Mouse (Mus musculus): ENCODE measurements around the gene Itpkb. TPM values are rescaled to one million over a fixed set of nuclear protein-coding genes. Genes with fewer than 3 reads are reported as not detected.
A peak's percentile ranks its signal among the peaks of the same experiment; 100 is the strongest.

Itpkb gene
- total and polyA plus RNA-seq, 3 experiments, result 4.2 to 14.4 (median 10.6) TPM

GRCm38 (mm10) chr1:180428101-180428712 is 97.9 kb downstream of the Itpkb start (continued):
- TF ChIP-seq MAZ (IDR thresholded peaks at IDR 0.05; ENCODE audit: low read depth, low read length), result peak; percentile 52; the same call in 1 of the 2 replicates
- TF ChIP-seq KAT2A (IDR thresholded peaks at IDR 0.05; ENCODE audit: insufficient replicate concordance, low read length), result no peak
- 0 out of 2 replicates have a peak, but pooled peaks have one; percentile 52 for TF ChIP-seq CHD2 (IDR thresholded peaks at IDR 0.05; ENCODE audit: low read length)
- peak; percentile 64; the same call in 1 of the 2 replicates for TF ChIP-seq JUND (conservative IDR thresholded peaks at IDR 0.05; ENCODE audit: low read depth, low read length)
- TF ChIP-seq NRF1 (IDR thresholded peaks at IDR 0.05; ENCODE audit: low read depth, low read length), result no peak
- peak; percentile 50; the same call in 1 of the 2 replicates for TF ChIP-seq SIN3A (IDR thresholded peaks at IDR 0.05; ENCODE audit: low read length)
- TF ChIP-seq CHD1 (IDR thresholded peaks at IDR 0.05; ENCODE audit: low read depth, low read length), result no peak
- peak; percentile 93 for TF ChIP-seq MXI1 (IDR thresholded peaks at IDR 0.05; ENCODE audit: low read depth, low read length)
- peak; percentile 38 for TF ChIP-seq ZC3H11A (IDR thresholded peaks at IDR 0.05; ENCODE audit: low read depth, low read length)
- peak; percentile 21; the same call in 1 of the 2 replicates for TF ChIP-seq ETS1 (conservative IDR thresholded peaks at IDR 0.05; ENCODE audit: low read depth, low read length)
- no peak; the same call in 1 of the 2 replicates for TF ChIP-seq POLR2A (IDR thresholded peaks at IDR 0.05; ENCODE audit: low read depth, low read length)
- TF ChIP-seq ELF1 (IDR thresholded peaks at IDR 0.05; ENCODE audit: low read depth, low read length), result no peak
- TF ChIP-seq POLR2AphosphoS2 (IDR thresholded peaks at IDR 0.05; ENCODE audit: low read depth, low read length), result no peak
- 0 out of 2 replicates have a peak, but pooled peaks have one; percentile 63 for TF ChIP-seq TCF12 (IDR thresholded peaks at IDR 0.05; ENCODE audit: low read depth, low read length)
- peak; percentile 95 to 99 for TF ChIP-seq CTCF (conservative IDR thresholded peaks at IDR 0.05 in 1 of 2, IDR thresholded peaks at IDR 0.05 in 1 of 2; ENCODE audit: low read depth in 2 of 2, low read length in 2 of 2)
- peak; percentile 6; the same call in 1 of the 2 replicates for TF ChIP-seq MAFK (IDR thresholded peaks at IDR 0.05; ENCODE audit: insufficient replicate concordance, low read length)
- TF ChIP-seq PAX5 (IDR thresholded peaks at IDR 0.05; ENCODE audit: low read length), result no peak
- TF ChIP-seq MYC (IDR thresholded peaks at IDR 0.05; ENCODE audit: low read depth, low read length), result peak; percentile 98
- TF ChIP-seq ZMIZ1 (IDR thresholded peaks at IDR 0.05; ENCODE audit: low read depth, low read length), result no peak
- TF ChIP-seq ZNF384 (IDR thresholded peaks at IDR 0.05; ENCODE audit: low read depth, low read length), result peak; percentile 95
- 0 out of 2 replicates have a peak, but pooled peaks have one; percentile 51 for TF ChIP-seq NELFE (IDR thresholded peaks at IDR 0.05; ENCODE audit: low read depth, low read length)
- no peak; the same call in 1 of the 2 replicates for TF ChIP-seq HCFC1 (IDR thresholded peaks at IDR 0.05; ENCODE audit: low read depth, low read length)
- no peak; the same call in 1 of the 2 replicates for TF ChIP-seq JUN (IDR thresholded peaks at IDR 0.05; ENCODE audit: insufficient read depth, low read depth, low read length)
- TF ChIP-seq ZKSCAN1 (IDR thresholded peaks at IDR 0.05; ENCODE audit: borderline replicate concordance, low read depth, low read length), result no peak

- no peak overlapping the region for H3K9ac ChIP-seq (ENCODE audit: insufficient read depth, low read depth)
- H3K9me3 ChIP-seq (replicated peaks; ENCODE audit: low read length), result no peaks in the 10 kb centered on the region
- H3K79me2 ChIP-seq (replicated peaks; ENCODE audit: control insufficient read depth, extremely low read depth, insufficient read depth, poor library complexity, severe bottlenecking), result no peaks in the 10 kb centered on the region
- dilution Hi-C loops (cut with MboI; ENCODE audit: extremely low pct_ligation_motif_present, extremely low pct_unique_long_range_greater_than_20kb, low sequenced_read_pairs), result no loop called here
- H3K27ac ChIP-seq (ENCODE audit: insufficient read depth, low read depth), result no peak overlapping the region
- no peak overlapping the region for H3K4me3 ChIP-seq (replicated peaks in 1 of 3; ENCODE audit: low read depth in 2 of 3, low read length in 2 of 3, poor library complexity in 1 of 3)
- in situ Hi-C loops (cut with MboI; ENCODE audit: low pct_ligation_motif_present, low pct_unique_long_range_greater_than_20kb, low sequenced_read_pairs), result no loop called here
- TF ChIP-seq USF1 (IDR thresholded peaks at IDR 0.05; ENCODE audit: low read depth, low read length) (no peak), PAX5 (IDR thresholded peaks at IDR 0.05; ENCODE audit: low read length) (no peak), BHLHE40 (IDR thresholded peaks at IDR 0.05; ENCODE audit: low read depth, low read length) (no peak), ZMIZ1 (IDR thresholded peaks at IDR 0.05; ENCODE audit: low read depth, low read length) (no peak), POLR2AphosphoS2 (IDR thresholded peaks at IDR 0.05; ENCODE audit: low read depth, low read length) (no peak), EP300 (IDR thresholded peaks at IDR 0.05; ENCODE audit: low read length) (no peak), MXI1 (IDR thresholded peaks at IDR 0.05; ENCODE audit: low read depth, low read length) (no peak), TCF12 (IDR thresholded peaks at IDR 0.05; ENCODE audit: low read depth, low read length) (no peak), ZC3H11A (IDR thresholded peaks at IDR 0.05; ENCODE audit: low read depth, low read length) (no peak), UBTF (IDR thresholded peaks at IDR 0.05; ENCODE audit: low read depth, low read length) (no peak), RAD21 (IDR thresholded peaks at IDR 0.05; ENCODE audit: low read depth, low read length) (no peak), SIN3A (IDR thresholded peaks at IDR 0.05; ENCODE audit: low read length) (no peak), MAZ (IDR thresholded peaks at IDR 0.05; ENCODE audit: low read depth, low read length) (no peak), ZKSCAN1 (IDR thresholded peaks at IDR 0.05; ENCODE audit: borderline replicate concordance, low read depth, low read length) (no peak), CHD1 (IDR thresholded peaks at IDR 0.05; ENCODE audit: low read depth, low read length) (no peak), E2F4 (IDR thresholded peaks at IDR 0.05; ENCODE audit: insufficient replicate concordance, low read depth, low read length) (no peak), MAFK (IDR thresholded peaks at IDR 0.05; ENCODE audit: insufficient replicate concordance, low read length) (no peak)
- peaks cover 0 to 8% of the 10 kb centered on the region in 2 experiments for H3K36me3 ChIP-seq (replicated peaks in 1 of 2; ENCODE audit: control insufficient read depth in 1 of 2, insufficient read depth in 1 of 2, low read length in 1 of 2)
- no peaks in the 10 kb centered on the region for H3K27me3 ChIP-seq (replicated peaks)
- no peak overlapping the region for H3K4me2 ChIP-seq (ENCODE audit: insufficient read depth, low read depth, poor library complexity, severe bottlenecking)
- no peak for DNase-seq (ENCODE audit: extremely low read depth)
- H3K4me1 ChIP-seq (ENCODE audit: control insufficient read depth in 1 of 2, insufficient read depth in 2 of 2), result peaks cover 40 to 94% of the 10 kb centered on the region in 2 experiments
Observed at GRCm38 (mm10) chr1:180428871-180429270, 98.6 kb downstream of the Itpkb start.

All from CH12.LX (cell line).